Mouse (Mus musculus) forebrain, embryonic 10.5 days (tissue): ENCODE results near the gene Agtr1b. TPM values are rescaled to one million over a fixed set of nuclear protein-coding genes. Genes with fewer than 3 reads are reported as not detected.

Experiments
- DNase-seq: peaks from one replicate; pipeline ENCODE4 v3.0.0-alpha.2; 2017; ENCODE audit warnings: low spot score; ENCODE audit errors: extremely low spot score
- H3K27ac ChIP-seq: fragments of 300-500 bp; sonication (generic); 2 replicates; pipeline ENCODE4 v1.5.1; 2016; ENCODE audit warnings: mild to moderate bottlenecking
- H3K27me3 ChIP-seq: fragments of 300-500 bp; sonication (generic); 2 replicates; pipeline ENCODE4 v1.6.1; 2016; ENCODE audit warnings: mild to moderate bottlenecking; ENCODE audit not compliant: poor library complexity, severe bottlenecking
- H3K36me3 ChIP-seq: fragments of 300-500 bp; sonication (generic); replicated peaks from 2 replicates; pipeline ENCODE4 v1.6.1; 2016; ENCODE audit warnings: mild to moderate bottlenecking, moderate library complexity
- H3K4me1 ChIP-seq: fragments of 300-500 bp; sonication (generic); 2 replicates; pipeline ENCODE4 v1.6.1; 2016
- H3K4me3 ChIP-seq: fragments of 300-500 bp; sonication (generic); 2 replicates; pipeline ENCODE4 v1.5.1; 2016; ENCODE audit warnings: mild to moderate bottlenecking, moderate library complexity
- H3K9me3 ChIP-seq: fragments of 300-500 bp; sonication (generic); 2 replicates; pipeline ENCODE4 v1.6.1; 2016; ENCODE audit warnings: mild to moderate bottlenecking, moderate library complexity
- WGBS: fragments of 180-500 bp; shearing (Covaris S2); methylation state at CpG from one replicate; pipeline ENCODE4 v1.1.7; 2016; 5-methylcytosine and 5-hydroxymethylcytosine counted together
- polyA plus RNA-seq: library from polyadenylated mRNA; unstranded; fragments of >200 nt; fragmentation: Nextera tagmentation; extraction: Ambion mirVana; gene quantifications from 2 replicates; pipeline ENCODE4 v1.2.1, GENCODE M21; 2016

Agtr1b gene
- polyA plus RNA-seq: not detected in 2 replicates

GRCm38 (mm10) chr3:20366558-20367522 lies at the start of gene Agtr1b:
TSS of gene Agtr1b (minus strand) at chr3:20367177.
- DNase-seq: peak; percentile 16
- peaks cover 8% of the 10 kb centered on the region for H3K4me1 ChIP-seq
- no peaks in the 10 kb centered on the region for H3K27me3 ChIP-seq
- H3K36me3 ChIP-seq: no peaks in the 10 kb centered on the region
- WGBS: 12% methylated on average over 19 of the region's 19 CpGs
- H3K27ac ChIP-seq: no peak within 1 kb of the TSS
- no peaks in the 10 kb centered on the region for H3K9me3 ChIP-seq
- H3K4me3 ChIP-seq: peak within 1 kb of the TSS; percentile 44

- no peaks in the 10 kb centered on the region for H3K36me3 ChIP-seq
- no peaks in the 10 kb centered on the region for H3K9me3 ChIP-seq
- H3K27ac ChIP-seq: no peak overlapping the region
- no peak overlapping the region for H3K4me3 ChIP-seq
- no peaks in the 10 kb centered on the region for H3K4me1 ChIP-seq
- H3K27me3 ChIP-seq: no peaks in the 10 kb centered on the region
- no peak for DNase-seq
Measured at GRCm38 (mm10) chr3:20353598-20353997, 13.4 kb downstream of the Agtr1b start.

- no peaks in the 10 kb centered on the region for H3K9me3 ChIP-seq
- H3K4me1 ChIP-seq: no peaks in the 10 kb centered on the region
- H3K36me3 ChIP-seq: no peaks in the 10 kb centered on the region
- H3K27ac ChIP-seq: no peak overlapping the region
- H3K27me3 ChIP-seq: no peaks in the 10 kb centered on the region
- DNase-seq: no peak
- no peak overlapping the region for H3K4me3 ChIP-seq
Measured at GRCm38 (mm10) chr3:20348206-20348605, 18.8 kb downstream of the Agtr1b start.

- WGBS: 97% methylated on average over 1 of the region's 1 CpGs
- Histone ChIP-seq H3K27ac (no peak overlapping the region), H3K4me1 (no peaks in the 10 kb centered on the region), H3K9me3 (no peaks in the 10 kb centered on the region), H3K4me3 (no peak overlapping the region), H3K36me3 (no peaks in the 10 kb centered on the region), H3K27me3 (no peaks in the 10 kb centered on the region)
- no peak for DNase-seq
Measured at GRCm38 (mm10) chr3:20340402-20340801, 26.6 kb downstream of the Agtr1b start.

- WGBS: 64% methylated on average over 5 of the region's 5 CpGs
Measured at GRCm38 (mm10) chr3:20334681-20335080, 32.3 kb downstream of the Agtr1b start.

GRCm38 (mm10) chr3:20317233-20317632 lies 49.7 kb downstream of the Agtr1b start:
- H3K4me1 ChIP-seq: peaks cover 6% of the 10 kb centered on the region
- H3K9me3 ChIP-seq: no peaks in the 10 kb centered on the region
- no peaks in the 10 kb centered on the region for H3K27me3 ChIP-seq
- WGBS: 16% methylated on average over 1 of the region's 1 CpGs
- H3K4me3 ChIP-seq: no peak overlapping the region
- H3K36me3 ChIP-seq: no peaks in the 10 kb centered on the region
- no peak overlapping the region for H3K27ac ChIP-seq
- no peak for DNase-seq

More at GRCm38 (mm10) chr3:20334681-20335080, 32.3 kb downstream of the Agtr1b start:
- Histone ChIP-seq H3K36me3 (no peaks in the 10 kb centered on the region), H3K4me3 (no peak overlapping the region), H3K4me1 (no peaks in the 10 kb centered on the region), H3K27ac (no peak overlapping the region), H3K9me3 (no peaks in the 10 kb centered on the region), H3K27me3 (no peaks in the 10 kb centered on the region)
- DNase-seq: no peak

- no peaks in the 10 kb centered on the region for H3K4me1 ChIP-seq
- 92% methylated on average over 4 of the region's 4 CpGs for WGBS
- DNase-seq: no peak
- H3K36me3 ChIP-seq: no peaks in the 10 kb centered on the region
- H3K27ac ChIP-seq: no peak overlapping the region
- no peak overlapping the region for H3K4me3 ChIP-seq
- H3K27me3 ChIP-seq: no peaks in the 10 kb centered on the region
- H3K9me3 ChIP-seq: no peaks in the 10 kb centered on the region
Measured at GRCm38 (mm10) chr3:20309142-20309541, 57.8 kb downstream of the Agtr1b start.

- Histone ChIP-seq H3K27me3 (no peaks in the 10 kb centered on the region), H3K4me3 (no peak overlapping the region), H3K9me3 (no peaks in the 10 kb centered on the region), H3K4me1 (no peaks in the 10 kb centered on the region), H3K36me3 (no peaks in the 10 kb centered on the region), H3K27ac (no peak overlapping the region)
- 82% methylated on average over 4 of the region's 4 CpGs for whole genome bisulfite sequencing
- DNase-seq: no peak
Measured at GRCm38 (mm10) chr3:20307256-20307655, 59.7 kb downstream of the Agtr1b start.

GRCm38 (mm10) chr3:20304758-20305352 lies 62.1 kb downstream of the Agtr1b start:
- H3K36me3 ChIP-seq: no peaks in the 10 kb centered on the region

GRCm38 (mm10) chr3:20295546-20295945 lies 71.4 kb downstream of the Agtr1b start:
- H3K9me3 ChIP-seq: no peaks in the 10 kb centered on the region
- H3K27me3 ChIP-seq: no peaks in the 10 kb centered on the region
- H3K4me1 ChIP-seq: no peaks in the 10 kb centered on the region
- H3K36me3 ChIP-seq: no peaks in the 10 kb centered on the region
- no peak for DNase-seq
- WGBS: 90% methylated on average over 3 of the region's 3 CpGs
- no peak overlapping the region for H3K27ac ChIP-seq
- H3K4me3 ChIP-seq: no peak overlapping the region

More at GRCm38 (mm10) chr3:20304758-20305352, 62.1 kb downstream of the Agtr1b start:
- H3K4me1 ChIP-seq: no peaks in the 10 kb centered on the region
- 67% methylated on average over 2 of the region's 2 CpGs for WGBS
- no peak overlapping the region for H3K4me3 ChIP-seq
- H3K27me3 ChIP-seq: no peaks in the 10 kb centered on the region
- DNase-seq: no peak
- no peak overlapping the region for H3K27ac ChIP-seq
- H3K9me3 ChIP-seq: no peaks in the 10 kb centered on the region

- Histone ChIP-seq H3K36me3 (no peaks in the 10 kb centered on the region), H3K27me3 (no peaks in the 10 kb centered on the region), H3K9me3 (no peaks in the 10 kb centered on the region), H3K27ac (no peak overlapping the region), H3K4me1 (no peaks in the 10 kb centered on the region), H3K4me3 (no peak overlapping the region)
- no peak for DNase-seq
- 86% methylated on average over 9 of the region's 9 CpGs for WGBS
Measured at GRCm38 (mm10) chr3:20294542-20295348, 72.2 kb downstream of the Agtr1b start.

- no peaks in the 10 kb centered on the region for H3K4me1 ChIP-seq
- no peaks in the 10 kb centered on the region for H3K36me3 ChIP-seq
- DNase-seq: no peak
- H3K27ac ChIP-seq: no peak overlapping the region
- H3K4me3 ChIP-seq: no peak overlapping the region
- H3K27me3 ChIP-seq: no peaks in the 10 kb centered on the region
- no peaks in the 10 kb centered on the region for H3K9me3 ChIP-seq
Measured at GRCm38 (mm10) chr3:20291370-20291769, 75.6 kb downstream of the Agtr1b start.
